In genomic region chr1:172205741-172206087, GRCm38 (mm10) we compare ENCODE assay signal across 8 mouse cellular contexts. TPM values are rescaled to one million over a fixed set of nuclear protein-coding genes. Genes with fewer than 3 reads are reported as not detected.
DNase-seq lines count a peak whose midpoint lies in the region; ATAC-seq and TF ChIP-seq lines count a peak whose summit lies in the region.

No protein-coding gene starts in this region.

- H3K9ac ChIP-seq in hindbrain, embryonic 11.5 days (ENCODE audit: low read depth, low read length) = peak overlapping the region; percentile 92

- no peak for TF ChIP-seq CTCF in left cerebral cortex, adult 2 months (IDR thresholded peaks at IDR 0.05)

- peak in 1 of 2 experiments; percentile 23 for DNase-seq in left cerebral cortex, adult 2 months (ENCODE audit: extremely low spot score in 1 of 2, low spot score in 2 of 2)
- no peak for DNase-seq in left cerebral cortex, adult 18-20 months (ENCODE audit: low spot score in 2 of 2)
- peak; percentile 74 for DNase-seq in brain, adult 2 months (ENCODE audit: low read depth, low spot score)
- DNase-seq in hindbrain, embryonic 11.5 days (ENCODE audit: low spot score) = no peak
- DNase-seq in midbrain, embryonic 10.5 days (ENCODE audit: low spot score) = no peak
- no peak for DNase-seq in frontal cortex, postnatal 10 days (ENCODE audit: low spot score in 2 of 2)
- no peak for DNase-seq in right cerebral cortex, adult 18-20 months
- no peak for DNase-seq in retina, embryonic 14.5 days (ENCODE audit: low spot score)

- H3K4me2 ChIP-seq in hindbrain, embryonic 11.5 days (replicated peaks; ENCODE audit: low read depth, low read length) = peak overlapping the region; percentile 47

- intact Hi-C loops in left cerebral cortex, adult 2 months (cut with DNase I) = loop anchor here (1.0 kb wide), 1 partner anchor 105 kb away; no protein-coding TSS in a partner anchor

- peaks cover 32% of the 10 kb centered on the region for H3K4me1 ChIP-seq in hindbrain, embryonic 11.5 days (replicated peaks; ENCODE audit: control insufficient read depth, insufficient read depth, low read length)
- H3K4me1 ChIP-seq in midbrain, embryonic 10.5 days = peaks cover 70% of the 10 kb centered on the region

- 16% methylated on average over 3 of the region's 3 CpGs for WGBS in hindbrain, embryonic 11.5 days
- WGBS in midbrain, embryonic 10.5 days = 11% methylated on average over 3 of the region's 3 CpGs

- H3K27me3 ChIP-seq in hindbrain, embryonic 11.5 days (ENCODE audit: control insufficient read depth, insufficient read depth, low read length) = no peaks in the 10 kb centered on the region
- no peaks in the 10 kb centered on the region for H3K27me3 ChIP-seq in midbrain, embryonic 10.5 days (ENCODE audit: low read depth, poor library complexity, severe bottlenecking)

- H3K9me3 ChIP-seq in hindbrain, embryonic 11.5 days (ENCODE audit: control insufficient read depth, low read length) = no peaks in the 10 kb centered on the region
- no peaks in the 10 kb centered on the region for H3K9me3 ChIP-seq in midbrain, embryonic 10.5 days (replicated peaks)

- no peaks in the 10 kb centered on the region for H3K36me3 ChIP-seq in hindbrain, embryonic 11.5 days (ENCODE audit: control insufficient read depth, insufficient read depth, low read length)
- peaks cover 12% of the 10 kb centered on the region for H3K36me3 ChIP-seq in midbrain, embryonic 10.5 days

- peak overlapping the region; percentile 99 for H3K27ac ChIP-seq in left cerebral cortex, adult 2 months
- peak overlapping the region; percentile 94 for H3K27ac ChIP-seq in hindbrain, embryonic 11.5 days (ENCODE audit: low read depth, low read length)
- peak overlapping the region; percentile 96 for H3K27ac ChIP-seq in midbrain, embryonic 10.5 days (replicated peaks)

- ATAC-seq in hindbrain, embryonic 11.5 days (ENCODE audit: low FRiP score) = no peak

- H3K4me3 ChIP-seq in left cerebral cortex, adult 2 months = peak overlapping the region; percentile 87
- H3K4me3 ChIP-seq in hindbrain, embryonic 11.5 days (ENCODE audit: low read depth, low read length) = peak overlapping the region; percentile 84
- peak overlapping the region; percentile 85 for H3K4me3 ChIP-seq in midbrain, embryonic 10.5 days

RNA-seq across cellular contexts. Expression of gene Pea15a, which starts 0.9 kb away (rescaled TPM):
- total RNA-seq in left cerebral cortex, adult 2 months (2021) = 100 to 1,000 TPM; 387 to 422 TPM
- total RNA-seq in left cerebral cortex, adult 18-20 months (2021) = 100 to 1,000 TPM; 412 to 456 TPM
- 283 and 321 TPM in 2 replicates for polyA plus RNA-seq in hindbrain, embryonic 11.5 days (2014; fragmentation: Nextera tagmentation; extraction: Ambion mirVana)
- 340 and 410 TPM in 2 replicates for polyA plus RNA-seq in midbrain, embryonic 10.5 days (2016; fragmentation: Nextera tagmentation; extraction: Ambion mirVana)

RNA-seq across cellular contexts. Expression of gene Casq1, which starts 14.0 kb away (rescaled TPM):
- total RNA-seq in left cerebral cortex, adult 2 months (2021) = under 1 TPM in 1 of 2 experiments, not detected in 1; 0.48 TPM
- under 1 TPM in 1 of 2 experiments, not detected in 1; 0.63 TPM for total RNA-seq in left cerebral cortex, adult 18-20 months (2021)
- 1.4 and 2.5 TPM in 2 replicates for polyA plus RNA-seq in hindbrain, embryonic 11.5 days (2014; fragmentation: Nextera tagmentation; extraction: Ambion mirVana)
- polyA plus RNA-seq in midbrain, embryonic 10.5 days (2016; fragmentation: Nextera tagmentation; extraction: Ambion mirVana) = 1.3 and 1.8 TPM in 2 replicates

RNA-seq across cellular contexts. Expression of gene Atp1a4, which starts 52.5 kb away (rescaled TPM):
- total RNA-seq in left cerebral cortex, adult 2 months (2021) = not detected
- not detected for total RNA-seq in left cerebral cortex, adult 18-20 months (2021)
- 0.06 TPM in 1 of 2 replicates, not detected in the other for polyA plus RNA-seq in hindbrain, embryonic 11.5 days (2014; fragmentation: Nextera tagmentation; extraction: Ambion mirVana)
- polyA plus RNA-seq in midbrain, embryonic 10.5 days (2016; fragmentation: Nextera tagmentation; extraction: Ambion mirVana) = not detected in 2 replicates

RNA-seq across cellular contexts. Expression of gene Igsf8, which starts 55.7 kb away (rescaled TPM):
- 100 to 1,000 TPM; 257 to 260 TPM for total RNA-seq in left cerebral cortex, adult 2 months (2021)
- total RNA-seq in left cerebral cortex, adult 18-20 months (2021) = 100 to 1,000 TPM; 278 to 283 TPM
- polyA plus RNA-seq in hindbrain, embryonic 11.5 days (2014; fragmentation: Nextera tagmentation; extraction: Ambion mirVana) = 123 and 136 TPM in 2 replicates
- polyA plus RNA-seq in midbrain, embryonic 10.5 days (2016; fragmentation: Nextera tagmentation; extraction: Ambion mirVana) = 50.2 and 62.4 TPM in 2 replicates

RNA-seq across cellular contexts. Expression of gene Dcaf8, which starts 57.8 kb away (rescaled TPM):
- 100 to 1,000 TPM; 115 to 121 TPM for total RNA-seq in left cerebral cortex, adult 2 months (2021)
- total RNA-seq in left cerebral cortex, adult 18-20 months (2021) = 100 to 1,000 TPM; 117 TPM
- polyA plus RNA-seq in hindbrain, embryonic 11.5 days (2014; fragmentation: Nextera tagmentation; extraction: Ambion mirVana) = 87.8 and 96.0 TPM in 2 replicates
- polyA plus RNA-seq in midbrain, embryonic 10.5 days (2016; fragmentation: Nextera tagmentation; extraction: Ambion mirVana) = 124 and 138 TPM in 2 replicates
